Mouse (Mus musculus) limb, embryonic 12.5 days (tissue): ENCODE results near the gene 1700061G19Rik. TPM values are rescaled to one million over a fixed set of nuclear protein-coding genes. Genes with fewer than 3 reads are reported as not detected.

Experiments
- ATAC-seq: fragments of 200-750 bp; cut with Nextera tagmentation; 2 replicates; pipeline ENCODE4 v1.8.0; 2017; ENCODE audit warnings: low read depth, moderate TSS enrichment; ENCODE audit not compliant: insufficient number of reproducible peaks, insufficient read depth, low FRiP score, low TSS enrichment
- H3K27ac ChIP-seq: fragments of 300-500 bp; sonication (generic); 2 replicates; pipeline ENCODE4 v1.5.1; 2016; ENCODE audit warnings: mild to moderate bottlenecking, moderate library complexity
- H3K27me3 ChIP-seq: fragments of 300-500 bp; sonication (generic); 2 replicates; pipeline ENCODE4 v1.6.1; 2016; ENCODE audit warnings: mild to moderate bottlenecking, moderate library complexity
- H3K36me3 ChIP-seq: fragments of 300-500 bp; sonication (generic); 2 replicates; pipeline ENCODE4 v1.6.1; 2016; ENCODE audit warnings: mild to moderate bottlenecking, moderate library complexity
- H3K4me1 ChIP-seq: fragments of 300-500 bp; sonication (generic); replicated peaks from 2 replicates; pipeline ENCODE4 v1.6.1; 2016
- H3K4me2 ChIP-seq: fragments of 300-500 bp; sonication (generic); 2 replicates; pipeline ENCODE4 v1.6.1; 2016; ENCODE audit warnings: mild to moderate bottlenecking, moderate library complexity
- H3K4me3 ChIP-seq: fragments of 300-500 bp; sonication (generic); replicated peaks from 2 replicates; pipeline ENCODE4 v1.5.1; 2016; ENCODE audit warnings: mild to moderate bottlenecking
- H3K9ac ChIP-seq: fragments of 300-500 bp; sonication (generic); replicated peaks from 2 replicates; pipeline ENCODE4 v1.6.1; 2016; ENCODE audit warnings: mild to moderate bottlenecking, moderate library complexity
- H3K9me3 ChIP-seq: fragments of 300-500 bp; sonication (generic); 2 replicates; pipeline ENCODE4 v1.6.1; 2016; ENCODE audit warnings: mild to moderate bottlenecking, moderate library complexity
- WGBS: fragments of 180-500 bp; shearing (Covaris S2); methylation state at CpG from one replicate; pipeline ENCODE4 v1.1.7; 2016; 5-methylcytosine and 5-hydroxymethylcytosine counted together
- polyA plus RNA-seq: library from polyadenylated mRNA; unstranded; fragments of >200 nt; fragmentation: Nextera tagmentation; extraction: Ambion mirVana; gene quantifications from 2 replicates; pipeline ENCODE4 v1.2.1, GENCODE M21; 2016

The 1700061G19Rik gene
- polyA plus RNA-seq, 1 experiment from 2014 or later = 0.26 TPM

DNA sequence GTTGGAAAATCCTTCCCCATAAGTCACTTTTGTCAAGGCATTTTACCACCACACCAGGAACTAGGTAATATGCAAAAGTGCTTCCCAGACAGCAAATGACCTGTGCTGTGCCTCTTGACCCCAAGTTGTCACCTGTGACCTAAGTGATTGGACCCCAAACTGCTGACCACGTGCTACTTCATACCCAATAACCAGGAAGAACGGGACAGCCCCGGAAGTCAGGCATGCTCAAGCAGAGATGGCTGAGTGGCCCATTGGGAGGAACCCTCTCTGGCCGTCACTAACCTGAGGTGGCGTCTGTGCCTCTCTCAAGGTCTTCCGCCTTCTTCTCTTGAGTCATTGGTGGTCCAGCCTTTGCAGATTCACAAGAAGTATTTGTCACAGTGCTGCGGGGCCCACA, 2.8 kb upstream of the 1700061G19Rik start:
- ATAC-seq = no peak
- Histone ChIP-seq H3K27ac (no peak overlapping the region), H3K4me2 (no peak overlapping the region), H3K4me1 (no peaks in the 10 kb centered on the region), H3K9ac (no peak overlapping the region), H3K27me3 (no peaks in the 10 kb centered on the region; the same call in 1 of the 2 replicates), H3K9me3 (no peaks in the 10 kb centered on the region), H3K4me3 (no peak overlapping the region), H3K36me3 (no peaks in the 10 kb centered on the region)
- WGBS = 76% methylated on average over 7 of the region's 7 CpGs

DNA sequence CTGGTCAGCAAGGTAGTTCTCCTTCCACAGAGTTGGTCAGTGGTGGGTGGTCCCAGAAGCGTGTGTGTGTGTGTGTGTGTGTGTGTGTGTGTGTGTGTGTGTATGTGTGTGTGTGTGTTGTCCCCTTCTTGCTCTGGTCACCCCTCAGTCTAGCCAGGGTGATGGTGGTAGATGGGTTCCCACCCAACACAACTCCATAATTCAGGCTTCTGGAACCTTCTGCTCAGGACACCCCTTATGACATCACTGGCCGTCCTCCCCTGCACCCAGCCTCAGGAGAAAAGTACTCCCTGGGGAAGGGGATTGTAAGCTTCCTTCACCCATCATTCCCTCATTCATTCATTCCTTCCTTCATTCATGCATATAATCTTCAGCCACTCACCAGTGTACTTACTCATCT, 1.0 kb upstream of the 1700061G19Rik start, which contains the start of gene Acsbg2:
Gene Acsbg2, minus strand, starts transcription at position 211 of the 400 bp plus-strand sequence.
- H3K4me2 ChIP-seq = no peak within 1 kb of the TSS
- WGBS = 62% methylated on average over 1 of the region's 2 CpGs
- no peak within 1 kb of the TSS for H3K27ac ChIP-seq
- H3K36me3 ChIP-seq = no peaks in the 10 kb centered on the region
- no peak for ATAC-seq
- no peak within 1 kb of the TSS for H3K4me3 ChIP-seq
- H3K27me3 ChIP-seq = no peaks in the 10 kb centered on the region; the same call in 1 of the 2 replicates
- no peaks in the 10 kb centered on the region for H3K9me3 ChIP-seq
- no peaks in the 10 kb centered on the region for H3K4me1 ChIP-seq
- H3K9ac ChIP-seq = no peak within 1 kb of the TSS

DNA sequence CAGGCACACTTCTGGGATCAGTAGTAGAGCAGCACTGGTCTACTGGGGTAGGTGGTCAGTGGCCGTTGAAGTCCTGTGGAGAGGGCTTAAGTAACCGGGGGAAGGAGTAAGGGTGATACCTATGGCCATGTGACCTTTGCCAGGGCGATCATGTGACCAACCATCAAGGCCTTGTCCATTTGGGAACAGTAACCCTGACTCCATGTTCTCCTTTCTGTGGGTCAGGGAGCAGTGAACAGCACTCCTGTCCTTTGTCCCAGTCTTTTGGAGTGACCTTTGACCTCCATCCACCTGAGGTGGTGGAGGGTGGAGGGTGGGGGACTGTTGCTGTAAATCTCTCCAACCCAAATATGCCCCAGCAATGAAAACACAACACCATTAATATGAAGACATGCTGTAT, 1.2 kb downstream of the 1700061G19Rik start:
- H3K36me3 ChIP-seq = no peaks in the 10 kb centered on the region
- no peaks in the 10 kb centered on the region; the same call in 1 of the 2 replicates for H3K27me3 ChIP-seq
- H3K9ac ChIP-seq = no peak overlapping the region
- no peaks in the 10 kb centered on the region for H3K4me1 ChIP-seq
- H3K4me3 ChIP-seq = no peak overlapping the region
- WGBS = 87% methylated on average over 3 of the region's 3 CpGs
- H3K9me3 ChIP-seq = no peaks in the 10 kb centered on the region
- ATAC-seq = no peak
- H3K4me2 ChIP-seq = no peak overlapping the region
- H3K27ac ChIP-seq = no peak overlapping the region

DNA sequence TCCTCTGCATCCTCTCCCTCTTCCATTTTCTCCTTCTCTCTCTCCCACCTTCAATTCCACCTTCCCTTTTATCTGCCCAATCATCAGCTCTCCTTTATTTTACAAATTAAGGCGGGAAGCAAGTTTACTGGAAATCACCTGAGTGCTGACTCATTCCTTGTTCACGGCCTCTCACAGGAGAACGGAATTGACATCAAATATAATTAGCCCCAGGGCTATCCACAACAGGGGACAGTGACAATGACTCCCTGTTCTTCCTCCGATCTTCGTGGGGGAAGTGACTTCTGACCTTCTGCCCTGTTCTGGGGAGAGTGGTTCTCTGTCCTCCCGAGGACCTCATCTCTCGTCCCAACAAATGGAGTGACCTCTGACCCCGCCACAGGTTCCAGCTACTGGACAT, 1.7 kb downstream of the 1700061G19Rik start:
- Histone ChIP-seq H3K36me3 (no peaks in the 10 kb centered on the region), H3K27ac (no peak overlapping the region)
- WGBS = 72% methylated on average over 8 of the region's 8 CpGs

DNA sequence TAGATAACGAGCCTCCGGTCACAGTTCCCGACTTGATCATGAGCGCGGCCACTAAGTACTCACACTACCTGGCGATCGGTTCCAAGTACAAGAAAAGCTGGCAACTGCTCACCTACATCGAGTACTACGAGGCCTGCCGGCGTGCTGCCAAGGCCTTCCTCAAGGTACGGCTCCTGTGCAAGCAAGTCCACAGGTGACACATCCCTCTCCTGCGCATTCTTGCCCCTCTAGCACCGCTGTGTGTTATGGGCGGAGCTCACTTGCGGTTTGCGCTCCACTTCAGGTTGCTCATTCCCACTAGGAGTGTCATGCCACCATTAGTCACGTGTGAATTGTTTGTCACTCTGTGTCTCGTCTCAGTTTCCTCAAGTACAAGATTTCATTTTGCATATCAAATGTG, 2.1 kb downstream of the 1700061G19Rik start:
- Histone ChIP-seq H3K27ac (no peak overlapping the region), H3K27me3 (no peaks in the 10 kb centered on the region; the same call in 1 of the 2 replicates), H3K4me3 (no peak overlapping the region), H3K9me3 (no peaks in the 10 kb centered on the region), H3K4me2 (no peak overlapping the region), H3K9ac (no peak overlapping the region), H3K4me1 (no peaks in the 10 kb centered on the region), H3K36me3 (no peaks in the 10 kb centered on the region)
- no peak for ATAC-seq
- 91% methylated on average over 19 of the region's 19 CpGs for WGBS

More for the DNA sequence above, 1.7 kb downstream of the 1700061G19Rik start:
- Histone ChIP-seq H3K9me3 (no peaks in the 10 kb centered on the region), H3K4me1 (no peaks in the 10 kb centered on the region), H3K4me2 (no peak overlapping the region), H3K9ac (no peak overlapping the region), H3K4me3 (no peak overlapping the region), H3K27me3 (no peaks in the 10 kb centered on the region; the same call in 1 of the 2 replicates)
- no peak for ATAC-seq

DNA sequence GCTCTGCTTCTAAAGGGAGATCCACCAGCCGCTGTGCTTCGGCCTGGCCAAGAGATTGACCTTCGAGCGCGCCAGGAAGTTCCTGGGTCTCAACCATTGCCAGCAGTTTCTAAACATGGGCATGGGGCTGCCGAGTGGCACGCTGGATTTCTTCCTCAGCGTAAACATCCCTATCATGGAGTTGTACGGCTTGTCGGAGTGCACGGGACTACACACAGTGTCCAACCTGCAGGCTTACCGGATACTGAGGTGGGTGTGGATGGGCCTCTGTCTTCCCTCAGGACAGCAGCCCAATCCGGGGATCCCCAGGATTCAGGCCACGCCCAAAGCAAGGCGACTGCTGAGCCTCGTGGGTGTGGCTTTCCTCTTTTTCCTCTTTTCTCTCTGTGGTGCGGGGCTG, 8.3 kb downstream of the 1700061G19Rik start:
- no peaks in the 10 kb centered on the region for H3K4me1 ChIP-seq
- peaks cover 7% of the 10 kb centered on the region for H3K36me3 ChIP-seq
- H3K9ac ChIP-seq = no peak overlapping the region
- peaks cover 17% of the 10 kb centered on the region for H3K9me3 ChIP-seq
- H3K27ac ChIP-seq = no peak overlapping the region
- H3K4me3 ChIP-seq = no peak overlapping the region
- 0 out of 2 replicates have a peak, but pooled peaks cover 4% of the 10 kb centered on the region for H3K27me3 ChIP-seq
- peak overlapping the region; percentile 27; the same call in 1 of the 2 replicates for H3K4me2 ChIP-seq
- no peak for ATAC-seq
- WGBS = 43% methylated on average over 17 of the region's 17 CpGs

DNA sequence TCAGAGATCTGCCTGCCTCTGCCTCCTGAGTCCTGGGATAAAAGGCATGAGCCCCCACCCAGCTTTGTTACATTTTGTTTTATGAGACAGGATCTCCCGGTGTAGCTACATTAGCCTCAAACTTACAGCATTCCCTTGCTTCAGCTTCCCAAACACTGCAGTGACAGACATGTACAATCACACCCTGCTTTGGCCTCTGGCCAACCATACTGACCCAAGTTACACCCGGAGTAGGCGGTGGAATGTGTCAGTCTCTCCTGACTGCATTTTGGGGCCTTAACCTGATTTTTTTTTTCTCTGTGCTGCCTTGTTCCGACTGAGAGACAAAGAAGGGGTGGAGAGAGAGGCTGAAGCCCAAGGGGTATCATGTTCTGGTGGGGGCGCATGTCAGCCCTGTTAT, 9.1 kb downstream of the 1700061G19Rik start:
- Histone ChIP-seq H3K36me3 (peaks cover 14% of the 10 kb centered on the region), H3K27ac (no peak overlapping the region), H3K27me3 (0 out of 2 replicates have a peak, but pooled peaks cover 4% of the 10 kb centered on the region), H3K9me3 (peaks cover 21% of the 10 kb centered on the region), H3K4me3 (no peak overlapping the region), H3K4me2 (no peak overlapping the region), H3K4me1 (no peaks in the 10 kb centered on the region), H3K9ac (no peak overlapping the region)
- ATAC-seq = no peak
- 82% methylated on average over 5 of the region's 5 CpGs for WGBS

DNA sequence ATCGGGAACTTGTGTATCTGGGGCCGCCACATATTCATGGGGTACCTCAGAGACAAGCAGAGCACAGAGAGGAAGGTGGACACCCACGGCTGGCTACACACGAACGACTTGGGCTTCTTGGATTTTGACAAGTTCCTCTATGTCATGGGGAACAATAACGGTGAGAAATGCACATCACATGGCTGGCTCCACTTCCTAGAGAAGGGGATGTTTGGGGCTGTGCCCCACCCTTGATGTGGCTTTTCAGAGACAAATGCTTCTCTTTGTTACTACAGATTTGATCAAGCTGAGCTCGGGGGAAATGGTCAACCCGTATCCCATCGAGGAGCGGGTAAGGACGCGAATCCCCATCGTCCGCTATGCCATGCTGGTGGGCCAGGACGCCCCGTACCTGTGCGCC, 9.5 kb downstream of the 1700061G19Rik start:
- H3K9ac ChIP-seq = no peak overlapping the region
- H3K9me3 ChIP-seq = peaks cover 21% of the 10 kb centered on the region
- H3K4me3 ChIP-seq = no peak overlapping the region
- no peak overlapping the region for H3K27ac ChIP-seq
- H3K4me1 ChIP-seq = no peaks in the 10 kb centered on the region
- ATAC-seq = no peak
- no peak overlapping the region for H3K4me2 ChIP-seq
- peaks cover 19% of the 10 kb centered on the region for H3K36me3 ChIP-seq
- H3K27me3 ChIP-seq = 0 out of 2 replicates have a peak, but pooled peaks cover 4% of the 10 kb centered on the region
- 91% methylated on average over 17 of the region's 17 CpGs for WGBS

DNA sequence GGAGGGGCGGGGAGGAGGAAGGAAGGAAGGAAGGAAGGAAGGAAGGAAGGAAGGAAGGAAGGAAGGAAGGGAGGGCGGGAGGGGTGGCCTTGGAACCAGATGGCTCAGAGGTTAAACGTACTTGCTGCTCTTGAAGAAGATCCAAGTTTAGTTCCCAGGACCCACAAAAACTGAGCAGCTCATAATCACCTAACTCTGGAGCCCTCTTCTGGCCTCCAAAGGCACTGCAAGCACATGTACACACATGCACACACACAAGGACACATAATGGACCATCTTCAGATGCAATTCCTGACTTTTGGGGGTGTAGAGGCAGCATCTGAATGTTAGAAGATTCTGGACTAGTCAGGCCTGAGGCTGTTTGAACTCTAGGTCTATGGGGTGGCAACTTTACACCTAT, 12.8 kb downstream of the 1700061G19Rik start:
- no peak overlapping the region for H3K9ac ChIP-seq
- no peak overlapping the region for H3K4me3 ChIP-seq
- 0 out of 2 replicates have a peak, but pooled peaks cover 4% of the 10 kb centered on the region for H3K27me3 ChIP-seq
- no peaks in the 10 kb centered on the region for H3K4me1 ChIP-seq
- WGBS = 86% methylated on average over 2 of the region's 3 CpGs
- no peak overlapping the region for H3K27ac ChIP-seq
- H3K4me2 ChIP-seq = no peak overlapping the region
- no peak for ATAC-seq
- H3K9me3 ChIP-seq = peaks cover 24% of the 10 kb centered on the region
- H3K36me3 ChIP-seq = peaks cover 50% of the 10 kb centered on the region

DNA sequence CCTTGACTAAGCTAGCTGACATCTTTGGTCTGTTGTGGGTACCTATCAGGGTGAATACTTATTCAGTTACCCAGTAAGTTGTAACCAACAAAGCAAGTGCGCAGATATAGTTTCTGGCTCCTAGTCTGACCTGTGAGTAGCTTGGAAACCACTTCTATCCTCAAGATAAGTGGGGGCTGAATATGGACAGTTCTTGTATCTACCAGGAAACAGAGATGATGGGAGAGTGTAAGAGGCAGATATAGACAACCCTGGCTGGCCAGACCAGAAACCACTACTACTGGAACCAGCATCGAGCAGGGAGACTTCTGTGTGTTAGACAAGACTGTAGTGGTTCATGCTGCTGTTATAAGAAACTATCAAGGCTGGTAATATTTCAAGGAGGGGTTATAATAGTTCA, 14.7 kb downstream of the 1700061G19Rik start:
- Histone ChIP-seq H3K36me3 (peaks cover 70% of the 10 kb centered on the region), H3K4me1 (no peaks in the 10 kb centered on the region)

DNA sequence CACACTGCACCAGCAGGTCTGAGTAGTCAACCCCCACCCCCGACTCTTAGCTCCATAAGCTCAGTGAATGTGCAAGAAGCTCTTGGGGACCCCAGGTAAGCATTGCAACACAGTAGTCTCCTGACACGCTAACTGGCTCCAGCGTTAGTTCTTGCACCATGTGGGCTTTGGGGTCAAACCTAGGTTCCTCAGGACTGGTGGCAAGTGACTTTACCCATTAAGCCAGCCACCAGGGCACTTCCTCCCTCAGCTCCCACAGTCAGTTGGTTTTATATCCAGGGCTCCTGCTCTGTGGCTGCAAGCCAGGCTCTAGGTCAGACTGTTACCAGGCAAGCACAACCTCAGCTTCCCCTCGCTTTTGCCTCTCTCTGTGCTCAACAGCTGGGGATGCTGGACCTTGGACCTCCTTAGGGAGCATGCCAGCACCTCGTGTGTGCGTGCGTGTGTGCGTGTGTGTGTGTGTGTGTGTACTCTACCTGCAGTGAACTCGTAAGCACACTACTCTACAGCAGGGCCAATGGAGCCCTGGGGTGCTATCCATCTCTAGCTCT, 20.2 kb downstream of the 1700061G19Rik start:
- H3K27ac ChIP-seq = no peak overlapping the region
- H3K36me3 ChIP-seq = peaks cover 99% of the 10 kb centered on the region
- H3K4me2 ChIP-seq = no peak overlapping the region
- H3K9ac ChIP-seq = no peak overlapping the region
- H3K9me3 ChIP-seq = 0 out of 2 replicates have a peak, but pooled peaks cover 3% of the 10 kb centered on the region
- no peak for ATAC-seq
- WGBS = 95% methylated on average over 9 of the region's 9 CpGs
- no peaks in the 10 kb centered on the region for H3K4me1 ChIP-seq
- no peaks in the 10 kb centered on the region for H3K27me3 ChIP-seq
- H3K4me3 ChIP-seq = no peak overlapping the region

More for the DNA sequence above, 14.7 kb downstream of the 1700061G19Rik start:
- no peak for ATAC-seq
- 98% methylated on average over 2 of the region's 2 CpGs for WGBS
- H3K27me3 ChIP-seq = no peaks in the 10 kb centered on the region
- H3K9me3 ChIP-seq = peaks cover 22% of the 10 kb centered on the region
- H3K9ac ChIP-seq = no peak overlapping the region
- no peak overlapping the region for H3K27ac ChIP-seq
- no peak overlapping the region for H3K4me3 ChIP-seq
- H3K4me2 ChIP-seq = no peak overlapping the region
